8 mouse cellular contexts compared by ENCODE assay signal in the genomic region with DNA sequence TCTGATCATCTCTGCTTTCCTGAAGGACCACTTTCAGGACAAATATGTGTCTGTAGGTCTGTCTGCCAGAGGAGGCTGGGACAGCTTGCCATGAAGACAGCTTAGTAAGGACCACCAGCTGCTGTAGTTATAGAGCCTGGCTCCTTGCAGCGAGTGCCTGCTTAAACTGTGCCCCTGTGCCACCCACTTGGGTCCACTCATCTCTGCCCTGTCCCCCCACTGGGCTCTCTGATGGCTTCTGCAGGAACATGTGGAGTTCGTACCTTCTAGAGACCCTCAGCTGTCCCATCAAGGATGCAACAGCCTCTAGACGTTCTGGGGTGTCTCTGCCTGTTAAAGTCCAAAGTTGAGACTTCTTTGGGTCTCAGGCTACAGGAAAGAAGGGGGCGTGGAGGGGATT. TPM values are rescaled to one million over a fixed set of nuclear protein-coding genes. Genes with fewer than 3 reads are reported as not detected.
DNase-seq lines count a peak whose midpoint lies in the region; ATAC-seq and TF ChIP-seq lines count a peak whose summit lies in the region.

No protein-coding gene starts in this region.

- H3K27me3 ChIP-seq in kidney, embryonic 16.5 days (ENCODE audit: insufficient read depth, low read length) = no peaks in the 10 kb centered on the region
- H3K27me3 ChIP-seq in limb, embryonic 10.5 days (ENCODE audit: low read depth, poor library complexity, severe bottlenecking) = no peaks in the 10 kb centered on the region
- no peaks in the 10 kb centered on the region for H3K27me3 ChIP-seq in neural tube, embryonic 13.5 days

- H3K27ac ChIP-seq in kidney, embryonic 16.5 days (ENCODE audit: low read length) = peak overlapping the region; percentile 90
- H3K27ac ChIP-seq in embryonic fibroblast, embryonic 13.5 days (ENCODE audit: insufficient read depth, low read length) = peak overlapping the region; percentile 90
- peak overlapping the region; percentile 94 for H3K27ac ChIP-seq in limb, embryonic 10.5 days
- peak overlapping the region; percentile 86 for H3K27ac ChIP-seq in neural tube, embryonic 13.5 days (replicated peaks)

- WGBS in kidney, embryonic 16.5 days = 51% methylated on average over 4 of the region's 4 CpGs
- 45% methylated on average over 4 of the region's 4 CpGs for WGBS in limb, embryonic 10.5 days
- WGBS in neural tube, embryonic 13.5 days = 48% methylated on average over 4 of the region's 4 CpGs

- no peak for TF ChIP-seq CTCF in embryonic fibroblast, embryonic 13.5 days (IDR thresholded peaks at IDR 0.05; ENCODE audit: borderline replicate concordance, insufficient read depth, low read length)

- peaks cover 11% of the 10 kb centered on the region for H3K36me3 ChIP-seq in kidney, embryonic 16.5 days (ENCODE audit: insufficient read depth, low read length)
- H3K36me3 ChIP-seq in limb, embryonic 10.5 days = peaks cover 60% of the 10 kb centered on the region
- peaks cover 22% of the 10 kb centered on the region for H3K36me3 ChIP-seq in neural tube, embryonic 13.5 days

- no peak for ATAC-seq in kidney, embryonic 16.5 days (ENCODE audit: low FRiP score, low TSS enrichment)
- peak; percentile 9; the same call in 1 of the 2 replicates for ATAC-seq in neural tube, embryonic 13.5 days (ENCODE audit: low read depth)

- H3K9me3 ChIP-seq in kidney, embryonic 16.5 days (ENCODE audit: low read length) = no peaks in the 10 kb centered on the region
- H3K9me3 ChIP-seq in limb, embryonic 10.5 days (replicated peaks) = no peaks in the 10 kb centered on the region
- H3K9me3 ChIP-seq in neural tube, embryonic 13.5 days = no peaks in the 10 kb centered on the region

- peaks cover 74% of the 10 kb centered on the region for H3K4me1 ChIP-seq in kidney, embryonic 16.5 days (ENCODE audit: insufficient read depth, low read length)
- H3K4me1 ChIP-seq in embryonic fibroblast, embryonic 13.5 days (ENCODE audit: control insufficient read depth, insufficient read depth, low read length) = peaks cover 19% of the 10 kb centered on the region
- peaks cover 93% of the 10 kb centered on the region for H3K4me1 ChIP-seq in limb, embryonic 10.5 days
- peaks cover 80% of the 10 kb centered on the region for H3K4me1 ChIP-seq in neural tube, embryonic 13.5 days (replicated peaks)

- H3K9ac ChIP-seq in kidney, embryonic 16.5 days (replicated peaks; ENCODE audit: low read length) = peak overlapping the region; percentile 64
- peak overlapping the region; percentile 70 for H3K9ac ChIP-seq in neural tube, embryonic 13.5 days

- H3K4me3 ChIP-seq in kidney, embryonic 16.5 days (ENCODE audit: low read length) = peak overlapping the region; percentile 44
- H3K4me3 ChIP-seq in embryonic fibroblast, embryonic 13.5 days (ENCODE audit: insufficient read depth, low read length) = peak overlapping the region; percentile 4; the same call in 1 of the 2 replicates
- peak overlapping the region; percentile 80 for H3K4me3 ChIP-seq in limb, embryonic 10.5 days
- peak overlapping the region; percentile 38 for H3K4me3 ChIP-seq in neural tube, embryonic 13.5 days

- intact Hi-C loops in left cerebral cortex, postnatal 25 days (cut with DNase I) = loop anchor here (2.0 kb wide), 2 partner anchors 35 to 121 kb away; no protein-coding TSS in a partner anchor

- no peak for TF ChIP-seq POLR2A in embryonic fibroblast, embryonic 13.5 days (IDR thresholded peaks at IDR 0.05; ENCODE audit: low read depth, low read length)

- peak overlapping the region; percentile 61 for H3K4me2 ChIP-seq in kidney, embryonic 16.5 days (replicated peaks; ENCODE audit: low read depth, low read length)
- H3K4me2 ChIP-seq in neural tube, embryonic 13.5 days = peak overlapping the region; percentile 62

- no peak for DNase-seq in kidney, postnatal 10 days
- no peak for DNase-seq in limb, embryonic 10.5 days (ENCODE audit: low spot score)
- DNase-seq in left cerebral cortex, adult 9 months (ENCODE audit: low spot score in 2 of 2) = no peak
- DNase-seq in left cerebral cortex, postnatal 25 days (ENCODE audit: low spot score in 2 of 2) = no peak
- DNase-seq in gastrocnemius, postnatal 4 days (ENCODE audit: low spot score in 2 of 2) = no peak

RNA-seq across cellular contexts. Expression of gene Ephb3, which starts 6.9 kb away (rescaled TPM):
- polyA plus RNA-seq in kidney, embryonic 16.5 days (2015; fragmentation: Nextera tagmentation; extraction: Ambion mirVana) = 21.8 and 23.4 TPM in 2 replicates
- polyA plus RNA-seq in embryonic fibroblast, embryonic 13.5 days (2011; ENCODE audit: insufficient read length, low read depth, missing spikeins) = 23.6 and 45.5 TPM in 2 replicates
- polyA plus RNA-seq in limb, embryonic 10.5 days (2016; fragmentation: Nextera tagmentation; extraction: Ambion mirVana) = 31.0 and 48.3 TPM in 2 replicates
- polyA plus RNA-seq in neural tube, embryonic 13.5 days (2015; fragmentation: Nextera tagmentation; extraction: Ambion mirVana) = 13.5 and 14.5 TPM in 2 replicates
- 10 to 100 TPM; 22.0 to 30.4 TPM for total RNA-seq in left cerebral cortex, postnatal 25 days (2021)
- total RNA-seq in gastrocnemius, postnatal 4 days (2021) = 10 to 100 TPM; 22.4 to 23.4 TPM

RNA-seq across cellular contexts. Expression of gene Teddm3, which starts 57.7 kb away (rescaled TPM):
- 0.14 TPM in 1 of 2 replicates, not detected in the other for polyA plus RNA-seq in kidney, embryonic 16.5 days (2015; fragmentation: Nextera tagmentation; extraction: Ambion mirVana)
- not detected in 2 replicates for polyA plus RNA-seq in embryonic fibroblast, embryonic 13.5 days (2011; ENCODE audit: insufficient read length, low read depth, missing spikeins)
- not detected in 2 replicates for polyA plus RNA-seq in limb, embryonic 10.5 days (2016; fragmentation: Nextera tagmentation; extraction: Ambion mirVana)
- not detected in 2 replicates for polyA plus RNA-seq in neural tube, embryonic 13.5 days (2015; fragmentation: Nextera tagmentation; extraction: Ambion mirVana)
- 1 to 10 TPM; 1.2 TPM for total RNA-seq in left cerebral cortex, postnatal 25 days (2021)
- total RNA-seq in gastrocnemius, postnatal 4 days (2021) = not detected

Comparison
In these comparisons a context has a peak if more than half of its experiments do, and no peak if none do; other contexts are left out.
1. H3K4me3 ChIP-seq: peak in every context shown above with its lines; median percentile 80 in limb, embryonic 10.5 days; 44 in kidney, embryonic 16.5 days; 38 in neural tube, embryonic 13.5 days; 4 in embryonic fibroblast, embryonic 13.5 days.